Mouse (Mus musculus): ENCODE measurements around the gene Gpr61.

Gpr61 gene

GRCm38 (mm10) chr3:108129367-108129766 lies 25.3 kb downstream of the Gpr61 start:
- DNase-seq: no peak

- no peak for DNase-seq
Observed at GRCm38 (mm10) chr3:108128520-108128919, 26.2 kb downstream of the Gpr61 start.

- no peak for DNase-seq
Observed at GRCm38 (mm10) chr3:108126327-108126726, 28.4 kb downstream of the Gpr61 start.

- no peak for DNase-seq
Observed at GRCm38 (mm10) chr3:108124131-108124530, 30.6 kb downstream of the Gpr61 start.

GRCm38 (mm10) chr3:108123242-108123641 lies 31.4 kb downstream of the Gpr61 start:
- no peak for DNase-seq

GRCm38 (mm10) chr3:108121101-108121500 lies 33.6 kb downstream of the Gpr61 start:
- no peak for DNase-seq

- DNase-seq: no peak
Observed at GRCm38 (mm10) chr3:108117465-108117864, 37.2 kb downstream of the Gpr61 start.

GRCm38 (mm10) chr3:108113591-108114289 lies 40.9 kb downstream of the Gpr61 start:
- no peak for DNase-seq

- no peak for DNase-seq
Observed at GRCm38 (mm10) chr3:108112666-108113065, 42.0 kb downstream of the Gpr61 start.

- no peak for DNase-seq
Observed at GRCm38 (mm10) chr3:108112246-108112645, 42.4 kb downstream of the Gpr61 start.

- DNase-seq: no peak
Observed at GRCm38 (mm10) chr3:108111320-108111719, 43.4 kb downstream of the Gpr61 start.

- DNase-seq: no peak
Observed at GRCm38 (mm10) chr3:108105281-108105680, 49.4 kb downstream of the Gpr61 start.

GRCm38 (mm10) chr3:108102075-108102474 lies 52.6 kb downstream of the Gpr61 start:
- no peak for DNase-seq

GRCm38 (mm10) chr3:108101594-108101993 lies 53.1 kb downstream of the Gpr61 start:
- DNase-seq: no peak

Measured in retina, postnatal 1 day (tissue).